Mouse (Mus musculus) intestine, embryonic 16.5 days (tissue): ENCODE data around the gene Slc44a3. TPM values are rescaled to one million over a fixed set of nuclear protein-coding genes. Genes with fewer than 3 reads are reported as not detected.

Experiments used
- ATAC-seq: fragments of 200-750 bp; cut with Nextera tagmentation; 2 replicates; pipeline ENCODE4 v1.8.0; 2017; ENCODE audit warnings: moderate TSS enrichment, moderate library complexity
- H3K27ac ChIP-seq: fragments of 300-500 bp; sonication (generic); 2 replicates; pipeline ENCODE4 v1.5.1; 2014; ENCODE audit warnings: mild to moderate bottlenecking, low read length
- H3K27me3 ChIP-seq: fragments of 300-500 bp; sonication (generic); replicated peaks from 2 replicates; pipeline ENCODE4 v1.6.1; 2014; ENCODE audit warnings: low read length, control low read depth, mixed read lengths; ENCODE audit not compliant: control insufficient read depth, insufficient read depth
- H3K36me3 ChIP-seq: fragments of 300-500 bp; sonication (generic); 2 replicates; pipeline ENCODE4 v1.6.1; 2014; ENCODE audit warnings: low read length, control low read depth; ENCODE audit not compliant: control insufficient read depth, insufficient read depth
- H3K4me1 ChIP-seq: fragments of 300-500 bp; sonication (generic); 2 replicates; pipeline ENCODE4 v1.6.1; 2014; ENCODE audit warnings: low read length, control low read depth, mixed read lengths; ENCODE audit not compliant: control insufficient read depth, insufficient read depth
- H3K4me2 ChIP-seq: fragments of 300-500 bp; sonication (generic); 2 replicates; pipeline ENCODE4 v1.6.1; 2014; ENCODE audit warnings: low read depth, low read length, control low read depth
- H3K4me3 ChIP-seq: fragments of 300-500 bp; sonication (generic); 2 replicates; pipeline ENCODE4 v1.5.1; 2014; ENCODE audit warnings: mild to moderate bottlenecking, low read length
- H3K9ac ChIP-seq: fragments of 300-500 bp; sonication (generic); 2 replicates; pipeline ENCODE4 v1.6.1; 2014; ENCODE audit warnings: low read depth, low read length
- H3K9me3 ChIP-seq: fragments of 300-500 bp; sonication (generic); 2 replicates; pipeline ENCODE4 v1.6.1; 2016; ENCODE audit warnings: low read length, control low read depth; ENCODE audit not compliant: control insufficient read depth
- WGBS: fragments of 180-500 bp; shearing (Covaris S2); extraction: QIAGEN DNeasy Blood & Tissue Kit; methylation state at CpG from one replicate; pipeline ENCODE4 v1.1.7; 2014; 5-methylcytosine and 5-hydroxymethylcytosine counted together
- polyA plus RNA-seq: library from polyadenylated mRNA; unstranded; fragments of >200 nt; fragmentation: Nextera tagmentation; extraction: Ambion mirVana; gene quantifications from 2 replicates; pipeline ENCODE4 v1.2.1, GENCODE M21; 2015

Gene Slc44a3
- polyA plus RNA-seq, 1 experiment from 2014 or later: 54.9 TPM

GRCm38 (mm10) chr3:121571491-121571890, 39.3 kb upstream of the Slc44a3 start:
- Histone ChIP-seq H3K9me3 (no peaks in the 10 kb centered on the region), H3K27me3 (no peaks in the 10 kb centered on the region), H3K4me3 (no peak overlapping the region), H3K9ac (no peak overlapping the region), H3K36me3 (no peaks in the 10 kb centered on the region), H3K27ac (no peak overlapping the region), H3K4me1 (peaks cover 2% of the 10 kb centered on the region; the same call in 1 of the 2 replicates), H3K4me2 (no peak overlapping the region)
- ATAC-seq: no peak
- 83% methylated on average over 4 of the region's 4 CpGs for WGBS

DNA sequence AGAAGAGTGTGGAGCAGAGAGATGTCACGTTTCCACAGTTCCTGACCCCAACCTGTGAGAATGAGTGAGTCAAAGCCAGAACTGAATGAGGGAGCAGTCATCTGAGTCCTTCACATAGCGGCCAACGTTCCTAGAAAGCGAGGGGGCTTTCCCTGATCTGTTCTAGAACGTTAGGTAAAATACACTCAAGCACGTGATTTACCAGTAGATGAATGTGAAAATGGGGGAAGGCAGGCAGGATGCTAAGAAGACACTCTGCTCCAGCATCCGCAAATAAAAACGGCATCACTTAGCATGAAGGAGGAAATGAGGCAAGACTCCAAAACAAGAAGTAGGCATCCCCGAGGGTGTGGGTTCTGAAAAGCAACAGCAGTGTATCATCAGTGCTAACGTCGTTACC, 38.4 kb upstream of the Slc44a3 start:
- Histone ChIP-seq H3K36me3 (no peaks in the 10 kb centered on the region), H3K9me3 (no peaks in the 10 kb centered on the region), H3K27me3 (no peaks in the 10 kb centered on the region), H3K27ac (no peak overlapping the region), H3K4me2 (no peak overlapping the region), H3K4me3 (no peak overlapping the region), H3K9ac (no peak overlapping the region), H3K4me1 (peaks cover 2% of the 10 kb centered on the region; the same call in 1 of the 2 replicates)
- 82% methylated on average over 11 of the region's 11 CpGs for WGBS
- ATAC-seq: no peak

DNA sequence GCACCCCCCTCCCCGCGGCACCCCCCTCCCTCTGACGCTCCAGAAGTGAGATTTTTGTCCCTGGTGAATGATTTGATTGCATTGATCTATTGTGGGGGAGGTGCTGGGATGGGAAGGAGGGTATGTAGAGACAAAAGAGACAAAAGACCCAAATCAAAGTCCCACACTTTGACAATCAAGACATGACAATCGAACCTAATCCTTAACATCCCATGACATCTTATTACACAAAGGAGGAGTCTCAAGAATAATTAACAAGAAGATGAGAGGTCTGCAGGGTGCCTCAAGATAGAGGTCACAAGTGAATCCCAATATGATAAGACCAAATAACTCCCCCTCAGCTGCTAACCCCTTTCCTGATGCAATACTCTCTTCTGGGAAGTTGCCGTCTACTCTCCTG, 37.6 kb upstream of the Slc44a3 start:
- Histone ChIP-seq H3K9ac (no peak overlapping the region), H3K27me3 (no peaks in the 10 kb centered on the region), H3K36me3 (no peaks in the 10 kb centered on the region), H3K9me3 (no peaks in the 10 kb centered on the region), H3K27ac (no peak overlapping the region), H3K4me2 (no peak overlapping the region), H3K4me1 (peaks cover 2% of the 10 kb centered on the region; the same call in 1 of the 2 replicates), H3K4me3 (no peak overlapping the region)
- ATAC-seq: no peak
- 66% methylated on average over 5 of the region's 5 CpGs for WGBS

DNA sequence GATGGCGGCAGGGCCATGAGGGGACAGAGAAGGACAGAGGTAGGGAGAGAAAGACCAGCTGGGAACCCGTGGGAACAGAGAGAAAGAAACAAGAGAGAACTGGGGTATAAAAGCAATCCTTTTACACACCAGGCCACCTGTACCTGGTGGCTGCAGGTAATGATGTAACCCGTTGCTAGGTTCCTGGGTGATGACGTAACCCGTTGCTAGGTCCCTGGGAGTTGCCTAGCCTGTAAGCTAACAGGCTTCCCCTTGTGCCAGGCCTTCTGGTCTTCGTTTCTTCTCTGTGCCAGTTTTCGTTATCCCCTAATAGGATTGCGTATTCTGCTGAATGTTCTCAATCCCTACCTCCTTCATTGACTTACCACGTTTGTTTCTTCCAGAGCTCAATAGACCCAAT, 36.8 kb upstream of the Slc44a3 start:
- Histone ChIP-seq H3K9me3 (no peaks in the 10 kb centered on the region), H3K4me2 (no peak overlapping the region), H3K4me3 (no peak overlapping the region), H3K9ac (no peak overlapping the region), H3K4me1 (peaks cover 2% of the 10 kb centered on the region; the same call in 1 of the 2 replicates), H3K27ac (no peak overlapping the region), H3K36me3 (no peaks in the 10 kb centered on the region), H3K27me3 (no peaks in the 10 kb centered on the region)
- no peak for ATAC-seq
- 84% methylated on average over 9 of the region's 9 CpGs for WGBS

DNA sequence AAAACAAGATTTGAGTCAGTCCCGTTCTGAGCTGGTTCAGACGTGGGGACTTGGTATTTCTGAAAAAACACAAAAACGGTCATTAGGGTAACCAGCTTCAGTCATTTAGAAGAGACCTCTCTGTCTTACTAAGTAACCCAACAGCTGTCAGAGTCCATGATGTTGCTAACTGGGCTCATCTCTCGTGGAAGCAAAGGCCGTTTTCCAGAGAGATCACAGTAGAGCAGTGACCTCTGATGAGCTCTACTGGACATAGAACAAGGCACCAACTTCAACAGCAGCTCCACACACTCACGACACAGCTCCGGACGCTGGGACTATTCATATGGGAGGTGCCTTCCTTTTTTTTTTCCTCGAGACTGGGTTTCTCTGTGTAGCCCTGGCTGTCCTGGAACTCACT, 35.7 kb upstream of the Slc44a3 start:
- ATAC-seq: no peak
- Histone ChIP-seq H3K9ac (no peak overlapping the region), H3K4me3 (no peak overlapping the region), H3K9me3 (no peaks in the 10 kb centered on the region), H3K27me3 (no peaks in the 10 kb centered on the region), H3K4me1 (no peaks in the 10 kb centered on the region), H3K36me3 (no peaks in the 10 kb centered on the region), H3K27ac (no peak overlapping the region), H3K4me2 (no peak overlapping the region)
- WGBS: 85% methylated on average over 9 of the region's 9 CpGs

DNA sequence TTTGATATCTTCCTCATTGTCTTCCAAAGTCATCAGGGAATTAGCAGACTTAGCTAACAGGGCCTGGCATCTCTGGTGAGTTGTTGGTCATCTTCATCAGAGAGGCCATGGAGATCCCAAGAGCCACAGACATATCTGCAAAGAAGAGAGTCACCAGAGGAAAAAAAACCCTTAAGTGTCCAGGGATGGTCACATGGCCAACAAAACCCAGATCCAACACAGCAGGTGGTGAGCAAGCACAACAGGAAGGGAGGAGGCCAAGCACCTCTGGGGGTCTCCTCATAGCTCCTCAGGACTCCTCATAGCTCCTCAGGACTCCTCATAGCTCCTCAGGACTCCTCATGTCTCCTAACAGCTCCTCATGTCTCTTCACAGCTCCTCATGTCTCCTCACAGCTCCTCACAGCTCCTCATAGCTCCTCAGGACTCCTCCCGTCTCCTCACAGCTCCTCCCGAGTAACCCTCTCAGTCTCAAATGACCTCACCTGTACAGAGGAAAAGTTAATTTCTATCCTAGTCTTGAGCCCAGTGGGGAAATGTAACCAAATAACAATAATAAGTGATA, 35.2 kb upstream of the Slc44a3 start:
- Histone ChIP-seq H3K27ac (no peak overlapping the region), H3K4me3 (no peak overlapping the region), H3K9ac (no peak overlapping the region), H3K9me3 (no peaks in the 10 kb centered on the region), H3K4me1 (no peaks in the 10 kb centered on the region), H3K27me3 (no peaks in the 10 kb centered on the region), H3K4me2 (no peak overlapping the region), H3K36me3 (no peaks in the 10 kb centered on the region)
- 78% methylated on average over 2 of the region's 2 CpGs for WGBS
- ATAC-seq: no peak

DNA sequence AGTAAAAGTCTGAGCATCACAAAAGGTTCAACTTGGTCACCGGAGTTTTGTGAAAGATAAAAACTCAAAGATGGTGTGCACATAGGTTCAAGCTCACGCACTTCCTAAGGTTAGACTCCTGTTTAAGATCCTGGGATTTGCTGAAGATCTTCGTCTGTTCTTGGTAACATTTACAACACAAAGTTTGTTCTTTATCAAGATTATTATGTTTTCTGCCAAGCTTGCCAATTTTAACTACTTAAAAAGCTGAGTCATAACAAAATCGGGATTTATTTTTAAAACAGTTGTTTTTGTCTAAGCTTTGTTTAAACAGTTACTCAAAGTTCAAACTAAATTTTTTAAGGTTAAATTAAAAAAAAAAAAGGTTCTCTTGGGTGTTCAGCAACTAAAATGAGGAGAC, 34.7 kb upstream of the Slc44a3 start:
- 72% methylated on average over 4 of the region's 4 CpGs for WGBS
- H3K4me1 ChIP-seq: no peaks in the 10 kb centered on the region
- H3K9ac ChIP-seq: no peak overlapping the region
- no peaks in the 10 kb centered on the region for H3K27me3 ChIP-seq
- no peak overlapping the region for H3K4me3 ChIP-seq
- no peak for ATAC-seq
- H3K36me3 ChIP-seq: no peaks in the 10 kb centered on the region
- H3K27ac ChIP-seq: no peak overlapping the region
- no peak overlapping the region for H3K4me2 ChIP-seq
- no peaks in the 10 kb centered on the region for H3K9me3 ChIP-seq

GRCm38 (mm10) chr3:121561803-121562202, 29.6 kb upstream of the Slc44a3 start:
- Histone ChIP-seq H3K9me3 (no peaks in the 10 kb centered on the region), H3K4me2 (no peak overlapping the region), H3K27me3 (no peaks in the 10 kb centered on the region), H3K4me1 (peaks cover 6% of the 10 kb centered on the region; the same call in 1 of the 2 replicates), H3K27ac (no peak overlapping the region), H3K36me3 (no peaks in the 10 kb centered on the region), H3K4me3 (no peak overlapping the region), H3K9ac (no peak overlapping the region)
- WGBS: 84% methylated on average over 3 of the region's 3 CpGs
- ATAC-seq: no peak

- H3K27ac ChIP-seq: peak overlapping the region; percentile 10; the same call in 1 of the 2 replicates
These were observed 28.1 kb upstream of the Slc44a3 start for GRCm38 (mm10) chr3:121560115-121560865.

More at GRCm38 (mm10) chr3:121560115-121560865, 28.1 kb upstream of the Slc44a3 start:
- peaks cover 8% of the 10 kb centered on the region; the same call in 1 of the 2 replicates for H3K4me1 ChIP-seq
- peak; percentile 78 for ATAC-seq
- H3K9ac ChIP-seq: no peak overlapping the region
- no peaks in the 10 kb centered on the region for H3K36me3 ChIP-seq
- WGBS: 70% methylated on average over 14 of the region's 14 CpGs
- H3K9me3 ChIP-seq: no peaks in the 10 kb centered on the region
- 0 out of 2 replicates have a peak overlapping the region, but pooled peaks have one; percentile 10 for H3K4me2 ChIP-seq
- no peak overlapping the region for H3K4me3 ChIP-seq
- H3K27me3 ChIP-seq: no peaks in the 10 kb centered on the region
